Mouse (Mus musculus) gastrocnemius, postnatal 36 days (tissue): Measurements from ENCODE around the gene Gm13128. TPM values are rescaled to one million over a fixed set of nuclear protein-coding genes. Genes with fewer than 3 reads are reported as not detected.
"Not testable (repeated sequence)": the region's sequence is repeated elsewhere in the genome, so short reads cannot be mapped to it uniquely, and the experiment has no call there.

Source experiments
- DNase-seq, 2 experiments: peaks; one replicate each; pipeline ENCODE4 v3.0.0; 2022
- intact Hi-C: fragments of 180-260 bp; cut with DNase I; formaldehyde crosslinking; loops from one replicate; pipeline ENCODE4 v1.15.1; 2025
- long read RNA-seq, 2 experiments: library from polyadenylated mRNA; stranded (forward); transcript quantifications; one replicate each; pipeline ENCODE4 v2.0.0; 2021
- total RNA-seq, 2 experiments: library from RNA; stranded (reverse); gene quantifications; 2 replicates each; pipeline ENCODE4 v1.2.3; 2021

Gene Gm13128
- total RNA-seq, result not detected
- long read RNA-seq, experiment 1, result 0 reads
- long read RNA-seq, experiment 2, result 0 reads

GRCm38 (mm10) chr4:144329949-144330348 is at the start of gene Gm13128:
TSS of gene Gm13128 (plus strand) at chr4:144330249.
- intact Hi-C loops, DNase-seq: not testable (repeated sequence)

DNA sequence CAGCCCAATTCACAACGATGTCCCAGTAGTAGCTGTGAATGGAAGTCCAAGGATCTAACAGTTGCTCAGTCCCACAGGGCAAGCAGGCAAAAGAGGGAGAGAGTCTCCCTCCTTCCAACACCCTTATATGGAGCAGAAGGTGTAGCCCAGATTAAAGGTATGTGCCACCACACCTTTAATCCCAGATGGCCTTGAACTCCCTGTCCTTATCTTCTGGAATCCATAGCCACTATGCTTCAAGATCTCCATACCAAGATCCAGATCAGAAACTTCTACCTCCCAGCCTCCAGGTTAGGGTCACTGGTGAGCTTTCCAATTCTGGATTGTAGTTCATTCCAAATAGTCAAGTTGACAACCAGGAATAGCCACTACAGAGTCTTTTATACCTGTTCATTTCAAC is 49.7 kb upstream of the Gm13128 start, which contains the start of gene Pramel5:
Gene Pramel5 (minus strand): TSS at position 101 of the 400 bp plus-strand sequence.
- intact Hi-C loops, DNase-seq: not testable (repeated sequence)

GRCm38 (mm10) chr4:144299414-144299813 is 30.6 kb upstream of the Gm13128 start:
- DNase-seq, intact Hi-C loops: not testable (repeated sequence)

DNA sequence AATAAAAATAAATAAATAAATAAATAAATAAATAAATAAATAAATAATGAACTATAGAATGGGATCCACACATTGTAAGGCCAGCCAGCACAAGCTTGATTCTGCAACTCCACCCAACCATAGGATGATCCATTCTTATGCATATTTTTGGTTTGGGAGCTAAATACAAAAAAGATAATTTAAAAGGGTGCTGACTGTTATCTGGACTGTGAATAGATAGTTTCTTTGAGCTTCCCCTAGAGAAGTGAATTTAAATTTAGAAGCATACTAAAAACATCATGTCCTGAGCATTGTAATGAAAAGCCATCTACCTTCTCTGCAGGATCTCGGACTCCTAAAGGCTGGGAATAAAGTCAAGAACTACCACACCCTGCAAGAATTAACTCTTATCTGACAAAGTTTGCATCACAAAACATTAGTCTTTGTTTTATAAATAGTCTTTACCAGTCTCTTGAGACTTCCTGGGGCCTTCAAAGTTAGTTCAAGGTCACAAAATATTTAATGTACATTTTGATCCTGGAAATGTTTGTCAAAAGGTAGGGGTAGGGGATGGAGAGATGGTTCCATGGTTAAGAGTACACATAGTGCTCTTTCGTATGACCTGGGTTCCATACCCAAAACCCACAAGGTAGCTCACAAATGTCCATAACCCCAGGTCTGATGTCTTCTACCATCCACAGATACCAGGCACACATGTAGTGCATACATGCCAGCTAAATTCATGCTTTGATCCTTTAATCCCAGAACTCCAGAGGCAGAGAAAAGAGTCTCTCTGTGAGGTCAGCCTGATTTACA is 17.2 kb upstream of the Gm13128 start:
- DNase-seq, result not testable (repeated sequence)
- intact Hi-C loops, result loop anchor here (10.0 kb wide), 1 partner anchor 308 kb away; no protein-coding TSS in a partner anchor

DNA sequence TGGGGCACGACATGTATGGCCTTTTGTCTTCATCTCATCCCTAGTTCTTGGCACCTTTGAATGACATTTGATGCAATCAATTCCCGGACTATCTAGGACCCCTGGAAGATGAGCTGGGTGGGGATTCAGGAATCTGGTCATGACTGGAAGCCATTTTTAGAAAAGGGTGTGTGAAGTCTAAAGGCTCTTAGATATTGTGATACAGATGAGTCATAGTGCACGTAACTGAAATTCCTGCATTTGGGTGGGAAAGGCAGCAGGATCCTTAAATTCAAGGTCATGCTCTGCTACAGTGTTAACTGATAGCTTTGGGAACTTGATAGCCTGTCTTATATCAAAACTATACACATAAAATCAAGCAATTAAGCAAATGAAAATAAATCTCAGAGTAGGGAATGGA is 5.8 kb downstream of the Gm13128 start:
- DNase-seq, intact Hi-C loops: not testable (repeated sequence)

- DNase-seq, intact Hi-C loops: not testable (repeated sequence)
Observed at GRCm38 (mm10) chr4:144357642-144358041, 27.6 kb downstream of the Gm13128 start, which contains the start of gene Gm13119. TSS of gene Gm13119 (plus strand) at chr4:144357942.

- intact Hi-C loops, result no loop called here
- no peak for DNase-seq
Observed at GRCm38 (mm10) chr4:144377911-144378310, 47.9 kb downstream of the Gm13128 start, which contains the start of gene Pramef20. TSS of gene Pramef20 (minus strand) at chr4:144377933.

Other genes starting within 250 kb of the Gm13128 start
- not detected for gene Gm13102, start 223.8 kb upstream of the Gm13128 start, total RNA-seq
- gene Oog3, start 167.6 kb upstream of the Gm13128 start, total RNA-seq, result not detected
- not detected for gene Oog2, start 139.5 kb upstream of the Gm13128 start, total RNA-seq
- gene C87977, start 116.9 kb upstream of the Gm13128 start, total RNA-seq, result not detected
- not detected for gene Pramel5, start 49.8 kb upstream of the Gm13128 start, total RNA-seq
- not detected for gene Gm13119, start 27.7 kb downstream of the Gm13128 start, total RNA-seq
- gene Pramef20, start 47.7 kb downstream of the Gm13128 start, total RNA-seq, result not detected
- not detected for gene Pramef12, start 78.2 kb downstream of the Gm13128 start, total RNA-seq
- not detected for gene 1700012P22Rik, start 108.5 kb downstream of the Gm13128 start, total RNA-seq
- not detected for gene Gm9944, start 123.1 kb downstream of the Gm13128 start, total RNA-seq
- gene Aadacl3, start 133.5 kb downstream of the Gm13128 start, total RNA-seq, result not detected
- not detected for gene 9430007A20Rik, start 189.6 kb downstream of the Gm13128 start, total RNA-seq
- gene Gm13124, start 234.9 kb downstream of the Gm13128 start, total RNA-seq, result not detected